Mouse (Mus musculus): Measurements from ENCODE around the gene Polr3gl. TPM values are rescaled to one million over a fixed set of nuclear protein-coding genes. Genes with fewer than 3 reads are reported as not detected.

The Polr3gl gene
- polyA plus RNA-seq, 1 experiment from 2014 or later = 36.7 TPM

DNA sequence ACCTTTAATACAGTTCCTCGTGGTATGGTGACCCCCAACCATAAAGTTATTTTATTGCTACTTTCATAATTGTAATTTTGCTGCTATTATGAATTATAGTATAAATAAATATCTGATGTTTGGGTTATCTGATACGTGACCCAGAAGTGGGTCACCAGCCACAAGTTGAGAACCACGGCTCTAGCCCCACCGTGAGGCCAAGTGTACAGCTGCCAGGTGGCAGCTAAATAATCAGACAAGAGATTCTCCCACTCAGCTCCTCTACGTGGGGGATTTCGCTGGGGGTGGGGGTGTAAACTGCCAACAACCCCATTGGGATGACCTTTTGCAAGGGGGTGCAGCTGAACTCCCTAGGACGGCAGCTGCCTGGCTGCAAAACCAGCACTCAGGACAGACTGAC, 61.9 kb downstream of the Polr3gl start:
- peaks cover 20% of the 10 kb centered on the region for H3K27me3 ChIP-seq (ENCODE audit: control insufficient read depth, insufficient read depth, low read depth, low read length)
- no peak for ATAC-seq

GRCm38 (mm10) chr3:96528506-96528905, 65.5 kb downstream of the Polr3gl start:
- WGBS = 45% methylated on average over 9 of the region's 9 CpGs
- Histone ChIP-seq H3K9me3 (replicated peaks; ENCODE audit: control insufficient read depth, low read length, poor library complexity, severe bottlenecking) (no peaks in the 10 kb centered on the region), H3K4me2 (ENCODE audit: low read length) (no peak overlapping the region), H3K27ac (ENCODE audit: low read length) (no peak overlapping the region), H3K36me3 (ENCODE audit: control insufficient read depth, insufficient read depth, low read length) (no peaks in the 10 kb centered on the region), H3K4me3 (ENCODE audit: low read depth, low read length) (no peak overlapping the region), H3K27me3 (ENCODE audit: control insufficient read depth, insufficient read depth, low read depth, low read length) (peaks cover 25% of the 10 kb centered on the region), H3K9ac (ENCODE audit: low read depth, low read length) (no peak overlapping the region), H3K4me1 (ENCODE audit: control insufficient read depth, insufficient read depth, low read length) (peaks cover 8% of the 10 kb centered on the region)
- no peak for ATAC-seq

More for the DNA sequence above, 61.9 kb downstream of the Polr3gl start:
- Histone ChIP-seq H3K9ac (ENCODE audit: low read depth, low read length) (no peak overlapping the region), H3K36me3 (ENCODE audit: control insufficient read depth, insufficient read depth, low read length) (no peaks in the 10 kb centered on the region), H3K4me2 (ENCODE audit: low read length) (no peak overlapping the region), H3K27ac (ENCODE audit: low read length) (no peak overlapping the region), H3K4me3 (ENCODE audit: low read depth, low read length) (no peak overlapping the region), H3K9me3 (replicated peaks; ENCODE audit: control insufficient read depth, low read length, poor library complexity, severe bottlenecking) (no peaks in the 10 kb centered on the region), H3K4me1 (ENCODE audit: control insufficient read depth, insufficient read depth, low read length) (peaks cover 7% of the 10 kb centered on the region)
- 69% methylated on average over 7 of the region's 7 CpGs for WGBS

Other genes starting within 250 kb of the Polr3gl start
- not detected in 2 replicates for gene BC107364, start 141.9 kb downstream of the Polr3gl start, polyA plus RNA-seq (2015; fragmentation: Nextera tagmentation; extraction: Ambion mirVana)
- 1.8 and 2.4 TPM in 2 replicates for gene Hfe2, start 69.0 kb downstream of the Polr3gl start, polyA plus RNA-seq (2015; fragmentation: Nextera tagmentation; extraction: Ambion mirVana)
- gene Txnip, start 36.2 kb downstream of the Polr3gl start, polyA plus RNA-seq (2015; fragmentation: Nextera tagmentation; extraction: Ambion mirVana) = 41.5 and 43.5 TPM in 2 replicates
- gene Gm16253, start 17.2 kb downstream of the Polr3gl start, polyA plus RNA-seq (2015; fragmentation: Nextera tagmentation; extraction: Ambion mirVana) = 1.6 and 1.8 TPM in 2 replicates
- gene Ankrd34a, start 2.5 kb upstream of the Polr3gl start, polyA plus RNA-seq (2015; fragmentation: Nextera tagmentation; extraction: Ambion mirVana) = 16.4 and 20.6 TPM in 2 replicates
- 4.0 and 4.7 TPM in 2 replicates for gene Lix1l, start 7.0 kb upstream of the Polr3gl start, polyA plus RNA-seq (2015; fragmentation: Nextera tagmentation; extraction: Ambion mirVana)
- gene Rbm8a, start 35.8 kb upstream of the Polr3gl start, polyA plus RNA-seq (2015; fragmentation: Nextera tagmentation; extraction: Ambion mirVana) = 118 and 123 TPM in 2 replicates
- 60.5 and 67.0 TPM in 2 replicates for gene Pex11b, start 41.2 kb upstream of the Polr3gl start, polyA plus RNA-seq (2015; fragmentation: Nextera tagmentation; extraction: Ambion mirVana)
- 0.07 and 0.24 TPM in 2 replicates for gene Gm42957, start 41.3 kb upstream of the Polr3gl start, polyA plus RNA-seq (2015; fragmentation: Nextera tagmentation; extraction: Ambion mirVana)
- gene Itga10, start 51.4 kb upstream of the Polr3gl start, polyA plus RNA-seq (2015; fragmentation: Nextera tagmentation; extraction: Ambion mirVana) = 1.1 and 1.2 TPM in 2 replicates
- gene Ankrd35, start 76.0 kb upstream of the Polr3gl start, polyA plus RNA-seq (2015; fragmentation: Nextera tagmentation; extraction: Ambion mirVana) = 2.9 and 3.2 TPM in 2 replicates
- gene Pias3, start 102.2 kb upstream of the Polr3gl start, polyA plus RNA-seq (2015; fragmentation: Nextera tagmentation; extraction: Ambion mirVana) = 38.7 and 41.6 TPM in 2 replicates
- gene Nudt17, start 114.4 kb upstream of the Polr3gl start, polyA plus RNA-seq (2015; fragmentation: Nextera tagmentation; extraction: Ambion mirVana) = 16.0 and 17.2 TPM in 2 replicates
- gene Polr3c, start 133.4 kb upstream of the Polr3gl start, polyA plus RNA-seq (2015; fragmentation: Nextera tagmentation; extraction: Ambion mirVana) = 33.3 and 34.0 TPM in 2 replicates
- gene Rnf115, start 133.5 kb upstream of the Polr3gl start, polyA plus RNA-seq (2015; fragmentation: Nextera tagmentation; extraction: Ambion mirVana) = 71.4 and 75.8 TPM in 2 replicates
- gene Pdzk1, start 235.1 kb upstream of the Polr3gl start, polyA plus RNA-seq (2015; fragmentation: Nextera tagmentation; extraction: Ambion mirVana) = 0.60 and 0.68 TPM in 2 replicates
- gene Cd160, start 235.2 kb upstream of the Polr3gl start, polyA plus RNA-seq (2015; fragmentation: Nextera tagmentation; extraction: Ambion mirVana) = 0.27 and 0.48 TPM in 2 replicates

All from midbrain, embryonic 16.5 days (tissue).